Mouse (Mus musculus) G1E (cell line): ENCODE measurements around the gene Sumo1.

Experiments used
- CTCF ChIP-seq: IDR thresholded peaks from 2 replicates; pipeline ENCODE4 v1.5.1; 2012; ENCODE audit warnings: low read depth, low read length, inconsistent platforms, mixed read lengths
- GATA1 ChIP-seq: IDR thresholded peaks from 2 replicates; pipeline ENCODE4 v1.6.1; 2012; ENCODE audit warnings: borderline replicate concordance, low read length, inconsistent platforms, mixed read lengths
- GATA2 ChIP-seq: IDR thresholded peaks from 2 replicates; pipeline ENCODE4 v1.6.1; 2012; ENCODE audit warnings: low read depth, low read length, inconsistent platforms, borderline replicate concordance
- TAL1 ChIP-seq: conservative IDR thresholded peaks from 2 replicates; pipeline ENCODE4 v1.6.1; 2012; ENCODE audit warnings: low read depth, low read length, inconsistent platforms, mixed read lengths

DNA sequence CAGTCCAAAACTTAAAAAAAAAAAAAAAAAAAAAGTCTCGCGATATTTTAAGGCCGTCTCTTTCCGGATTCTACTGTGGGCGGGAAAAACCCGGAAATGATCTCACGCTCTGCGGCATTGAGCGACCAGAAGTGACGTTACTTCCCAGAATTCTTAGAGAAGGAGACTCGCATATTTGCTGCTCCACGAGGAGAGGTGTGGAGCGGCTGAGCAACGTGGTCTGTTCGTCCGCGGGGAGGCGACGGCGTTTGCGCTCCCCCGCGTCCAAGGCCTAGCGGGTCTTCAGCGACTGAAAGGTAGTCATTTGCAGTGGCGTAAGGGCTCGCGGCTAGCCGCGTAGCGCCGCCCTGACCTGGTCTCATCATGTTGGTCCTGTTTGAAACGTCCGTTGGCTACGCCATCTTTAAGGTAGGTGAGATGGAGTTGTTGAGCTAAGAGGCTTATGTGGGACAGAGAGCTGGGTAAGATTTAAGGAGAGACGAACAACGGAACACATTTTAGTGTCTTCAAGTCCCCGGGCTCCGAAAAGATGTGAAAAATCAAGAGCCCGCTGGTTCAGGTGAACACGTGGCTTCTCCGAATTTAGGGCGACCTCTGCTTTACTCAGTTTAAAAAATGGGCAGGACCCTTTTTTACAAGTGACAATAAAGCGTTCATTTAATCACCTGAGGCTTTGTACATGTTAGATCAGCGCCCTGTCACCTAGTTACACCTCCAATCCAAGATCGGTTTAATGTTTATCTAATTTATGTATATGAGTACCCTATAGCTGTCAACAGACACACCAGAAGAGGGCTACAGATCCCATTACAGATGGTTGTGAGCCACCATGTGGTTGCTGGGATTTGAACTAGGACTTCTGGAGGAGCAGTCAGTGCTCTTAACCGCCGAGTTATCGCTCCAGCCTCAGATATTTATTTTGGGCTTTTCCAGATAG, 14.5 kb upstream of the Sumo1 start, which contains the start of gene Nop58:
- no peak for TF ChIP-seq CTCF
- no peak for TF ChIP-seq GATA2
- TF ChIP-seq TAL1 = no peak
- TF ChIP-seq GATA1 = no peak
